Mouse (Mus musculus): Measurements from ENCODE around the gene Slc5a6. TPM values are rescaled to one million over a fixed set of nuclear protein-coding genes. Genes with fewer than 3 reads are reported as not detected.
"Not testable (repeated sequence)": the region's sequence is repeated elsewhere in the genome, so short reads cannot be mapped to it uniquely, and the experiment has no call there.

Gene Slc5a6
- polyA plus RNA-seq, 1 experiment, result 11.6 TPM

GRCm38 (mm10) chr5:31071821-31072220 lies 23.1 kb upstream of the Slc5a6 start:
- H3K79me2 ChIP-seq (ENCODE audit: control insufficient read depth, insufficient read depth), result no peaks in the 10 kb centered on the region
- no peaks in the 10 kb centered on the region for H3K79me3 ChIP-seq (ENCODE audit: low read depth)
- no peak for TF ChIP-seq FOSL1 (IDR thresholded peaks at IDR 0.05; ENCODE audit: insufficient read depth, low read length, poor library complexity, severe bottlenecking)
- TF ChIP-seq MAX (IDR thresholded peaks at IDR 0.05), result no peak
- TF ChIP-seq MYOG (IDR thresholded peaks at IDR 0.05; ENCODE audit: control insufficient read depth, extremely low read depth, insufficient read length), result no peak
- no peak for TF ChIP-seq CEBPB (IDR thresholded peaks at IDR 0.05; ENCODE audit: low read depth)
- TF ChIP-seq MYOD1 (IDR thresholded peaks at IDR 0.05; ENCODE audit: control insufficient read depth, insufficient read length, low read depth), result no peak
- no peak for TF ChIP-seq USF1 (IDR thresholded peaks at IDR 0.05; ENCODE audit: low read depth)
- no peak for TF ChIP-seq CTCF (IDR thresholded peaks at IDR 0.05; ENCODE audit: control insufficient read depth, insufficient read depth, insufficient read length)
- H3K36me3 ChIP-seq (ENCODE audit: control insufficient read depth, insufficient read depth), result peaks cover 82% of the 10 kb centered on the region
- no peaks in the 10 kb centered on the region for H3K27me3 ChIP-seq (ENCODE audit: control insufficient read depth, insufficient read depth, insufficient read length)
- H3ac ChIP-seq (ENCODE audit: control insufficient read depth, insufficient read length, low read depth), result no peak overlapping the region
- no peak overlapping the region for H3K4me3 ChIP-seq (ENCODE audit: insufficient read depth, poor library complexity, severe bottlenecking)

GRCm38 (mm10) chr5:31071059-31071458 lies 22.3 kb upstream of the Slc5a6 start:
- H3K4me3 ChIP-seq (ENCODE audit: insufficient read depth, poor library complexity, severe bottlenecking), result no peak overlapping the region
- H3K79me2 ChIP-seq (ENCODE audit: control insufficient read depth, insufficient read depth), result no peaks in the 10 kb centered on the region
- no peaks in the 10 kb centered on the region for H3K27me3 ChIP-seq (ENCODE audit: control insufficient read depth, insufficient read depth, insufficient read length)
- H3K79me3 ChIP-seq (ENCODE audit: low read depth), result no peaks in the 10 kb centered on the region
- H3ac ChIP-seq (ENCODE audit: control insufficient read depth, insufficient read length, low read depth), result no peak overlapping the region
- TF ChIP-seq MAX (IDR thresholded peaks at IDR 0.05), result no peak
- peaks cover 84% of the 10 kb centered on the region for H3K36me3 ChIP-seq (ENCODE audit: control insufficient read depth, insufficient read depth)

GRCm38 (mm10) chr5:31069810-31070209 lies 21.1 kb upstream of the Slc5a6 start:
- TF ChIP-seq USF1 (IDR thresholded peaks at IDR 0.05; ENCODE audit: low read depth), result no peak
- no peak for TF ChIP-seq MAX (IDR thresholded peaks at IDR 0.05)
- no peak for TF ChIP-seq MYOD1 (IDR thresholded peaks at IDR 0.05; ENCODE audit: control insufficient read depth, insufficient read length, low read depth)
- TF ChIP-seq MYOG (IDR thresholded peaks at IDR 0.05; ENCODE audit: control insufficient read depth, extremely low read depth, insufficient read length), result no peak
- TF ChIP-seq CTCF (IDR thresholded peaks at IDR 0.05; ENCODE audit: control insufficient read depth, insufficient read depth, insufficient read length), result no peak
- H3K79me3 ChIP-seq (ENCODE audit: low read depth), result no peaks in the 10 kb centered on the region
- no peak overlapping the region for H3ac ChIP-seq (ENCODE audit: control insufficient read depth, insufficient read length, low read depth)
- no peaks in the 10 kb centered on the region for H3K27me3 ChIP-seq (ENCODE audit: control insufficient read depth, insufficient read depth, insufficient read length)
- H3K4me3 ChIP-seq (ENCODE audit: insufficient read depth, poor library complexity, severe bottlenecking), result no peak overlapping the region
- no peaks in the 10 kb centered on the region for H3K79me2 ChIP-seq (ENCODE audit: control insufficient read depth, insufficient read depth)
- peaks cover 77% of the 10 kb centered on the region for H3K36me3 ChIP-seq (ENCODE audit: control insufficient read depth, insufficient read depth)

GRCm38 (mm10) chr5:31055216-31056140 lies 6.8 kb upstream of the Slc5a6 start:
- Histone ChIP-seq H3K4me3 (ENCODE audit: insufficient read depth, poor library complexity, severe bottlenecking) (peak overlapping the region; percentile 78), H3K79me3 (ENCODE audit: low read depth) (peaks cover 29% of the 10 kb centered on the region), H3ac (ENCODE audit: control insufficient read depth, insufficient read length, low read depth) (peak overlapping the region; percentile 85), H3K27me3 (ENCODE audit: control insufficient read depth, insufficient read depth, insufficient read length) (no peaks in the 10 kb centered on the region), H3K36me3 (ENCODE audit: control insufficient read depth, insufficient read depth) (peaks cover 31% of the 10 kb centered on the region), H3K79me2 (ENCODE audit: control insufficient read depth, insufficient read depth) (peaks cover 40% of the 10 kb centered on the region)
- TF ChIP-seq CTCF (IDR thresholded peaks at IDR 0.05; ENCODE audit: control insufficient read depth, insufficient read depth, insufficient read length) (no peak), FOSL1 (IDR thresholded peaks at IDR 0.05; ENCODE audit: insufficient read depth, low read length, poor library complexity, severe bottlenecking) (no peak), MAX (IDR thresholded peaks at IDR 0.05) (no peak), CEBPB (IDR thresholded peaks at IDR 0.05; ENCODE audit: low read depth) (no peak), MYOG (IDR thresholded peaks at IDR 0.05; ENCODE audit: control insufficient read depth, extremely low read depth, insufficient read length) (no peak), USF1 (IDR thresholded peaks at IDR 0.05; ENCODE audit: low read depth) (no peak), MYOD1 (IDR thresholded peaks at IDR 0.05; ENCODE audit: control insufficient read depth, insufficient read length, low read depth) (no peak)

- Histone ChIP-seq H3K79me3 (ENCODE audit: low read depth) (peaks cover 29% of the 10 kb centered on the region), H3K79me2 (ENCODE audit: control insufficient read depth, insufficient read depth) (peaks cover 40% of the 10 kb centered on the region), H3K27me3 (ENCODE audit: control insufficient read depth, insufficient read depth, insufficient read length) (no peaks in the 10 kb centered on the region), H3ac (ENCODE audit: control insufficient read depth, insufficient read length, low read depth) (peak within 1 kb of the TSS; percentile 85), H3K36me3 (ENCODE audit: control insufficient read depth, insufficient read depth) (peaks cover 21% of the 10 kb centered on the region), H3K4me3 (ENCODE audit: insufficient read depth, poor library complexity, severe bottlenecking) (peak within 1 kb of the TSS; percentile 78)
- peak; percentile 29 for TF ChIP-seq CTCF (IDR thresholded peaks at IDR 0.05; ENCODE audit: control insufficient read depth, insufficient read depth, insufficient read length)
- TF ChIP-seq MAX (IDR thresholded peaks at IDR 0.05), result peak; percentile 96
- no peak for TF ChIP-seq MYOG (IDR thresholded peaks at IDR 0.05; ENCODE audit: control insufficient read depth, extremely low read depth, insufficient read length)
These were observed 5.8 kb upstream of the Slc5a6 start, which contains the start of gene Cad for GRCm38 (mm10) chr5:31054261-31055215. Cad (plus strand) TSS chr5:31054780.

GRCm38 (mm10) chr5:31053728-31054127 lies 5.0 kb upstream of the Slc5a6 start:
- H3K4me3 ChIP-seq (ENCODE audit: insufficient read depth, poor library complexity, severe bottlenecking), result not testable (repeated sequence)

More at GRCm38 (mm10) chr5:31053728-31054127, 5.0 kb upstream of the Slc5a6 start:
- Histone ChIP-seq H3K79me2 (ENCODE audit: control insufficient read depth, insufficient read depth) (peaks cover 40% of the 10 kb centered on the region), H3K36me3 (ENCODE audit: control insufficient read depth, insufficient read depth) (peaks cover 13% of the 10 kb centered on the region), H3K79me3 (ENCODE audit: low read depth) (peaks cover 29% of the 10 kb centered on the region)
- not testable (repeated sequence) for H3ac ChIP-seq (ENCODE audit: control insufficient read depth, insufficient read length, low read depth); H3K27me3 ChIP-seq (ENCODE audit: control insufficient read depth, insufficient read depth, insufficient read length)

Measured in C2C12 (cell line).